Mouse (Mus musculus): ENCODE data around the gene Sema4b.

Sema4b gene

DNA sequence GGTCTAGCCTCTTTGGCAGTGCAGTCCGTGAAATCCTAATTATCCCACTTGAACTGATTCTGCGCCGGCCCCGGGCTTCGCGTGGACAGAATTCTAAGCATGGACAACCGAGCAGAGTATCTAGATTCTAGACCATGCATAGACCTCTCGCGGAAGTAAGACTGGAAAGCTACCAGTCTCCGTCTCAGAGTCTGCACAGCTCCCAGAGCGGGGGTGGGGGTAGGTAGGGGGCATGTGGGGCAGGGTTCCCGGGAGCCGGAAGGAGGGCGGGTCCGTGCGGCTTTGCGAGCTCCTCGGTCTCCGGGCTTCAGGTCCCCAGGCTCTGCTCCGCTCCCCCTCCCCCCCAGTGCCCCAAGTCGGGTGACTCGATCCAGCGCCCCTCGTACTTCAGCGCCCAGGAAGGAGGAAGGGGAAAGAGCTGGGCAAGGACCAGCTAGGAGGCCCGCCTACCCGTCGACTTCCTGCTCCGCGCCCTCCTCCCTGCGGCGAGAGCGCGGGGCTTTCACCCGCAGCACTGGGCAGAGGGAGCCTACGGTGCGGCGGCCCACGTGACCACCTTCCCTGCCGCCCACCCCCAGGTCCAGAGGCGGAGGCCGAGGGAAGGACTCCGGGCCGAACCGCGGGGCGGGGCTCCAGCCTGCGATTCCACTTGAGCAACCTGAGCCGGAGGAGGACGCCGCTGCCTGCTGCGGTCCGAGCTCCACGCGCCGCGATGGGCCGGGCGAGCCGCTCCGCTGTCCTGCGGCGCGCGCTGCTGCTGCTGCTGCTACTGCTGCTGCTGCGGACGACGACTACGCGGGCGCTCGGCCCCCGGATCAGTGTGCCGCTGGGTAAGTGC lies 11.5 kb downstream of the Sema4b start:
- peak; percentile 69 to 80 for DNase-seq (ENCODE audit: low spot score in 2 of 2)

DNA sequence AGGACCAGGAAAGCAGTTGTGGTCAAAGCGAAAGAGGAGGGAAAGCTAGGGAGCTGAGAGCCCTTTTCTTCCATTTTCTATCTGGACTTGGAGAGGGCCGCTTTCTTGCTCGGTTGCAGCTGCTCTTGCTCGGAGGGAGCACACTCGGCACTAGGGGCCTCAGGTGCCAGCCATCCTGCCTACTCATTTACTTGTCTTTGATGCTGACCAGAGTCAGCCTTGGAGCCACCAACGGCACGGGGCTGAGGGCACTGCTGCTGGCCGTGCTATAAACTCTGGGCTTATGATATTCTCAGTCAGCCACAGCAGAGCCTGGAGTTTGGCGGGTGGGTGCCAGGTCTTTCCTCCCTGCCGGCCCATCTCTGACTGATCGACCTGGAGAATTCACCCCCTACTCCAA lies 12.2 kb downstream of the Sema4b start:
- no peak for DNase-seq (ENCODE audit: low spot score in 2 of 2)

DNA sequence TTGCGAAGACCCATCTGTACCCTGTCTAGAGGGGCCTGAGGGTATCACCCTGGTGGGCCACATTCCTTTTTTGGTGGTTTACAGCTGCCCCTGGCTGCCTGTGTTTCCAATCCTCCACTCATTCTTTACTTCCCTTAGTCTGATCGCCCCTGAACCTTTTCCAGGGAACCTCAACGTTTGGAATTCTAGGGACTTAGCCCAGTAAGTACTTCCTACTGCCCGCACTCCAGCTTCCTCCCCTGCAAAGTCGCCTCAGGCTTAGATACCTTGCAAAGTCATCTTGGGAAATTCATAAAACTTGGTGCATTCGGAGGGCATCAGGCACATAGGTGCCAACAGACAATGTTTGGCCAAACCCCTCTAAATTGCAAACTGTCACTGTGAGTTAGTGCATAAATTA lies 12.6 kb downstream of the Sema4b start:
- DNase-seq (ENCODE audit: low spot score in 2 of 2): no peak

DNA sequence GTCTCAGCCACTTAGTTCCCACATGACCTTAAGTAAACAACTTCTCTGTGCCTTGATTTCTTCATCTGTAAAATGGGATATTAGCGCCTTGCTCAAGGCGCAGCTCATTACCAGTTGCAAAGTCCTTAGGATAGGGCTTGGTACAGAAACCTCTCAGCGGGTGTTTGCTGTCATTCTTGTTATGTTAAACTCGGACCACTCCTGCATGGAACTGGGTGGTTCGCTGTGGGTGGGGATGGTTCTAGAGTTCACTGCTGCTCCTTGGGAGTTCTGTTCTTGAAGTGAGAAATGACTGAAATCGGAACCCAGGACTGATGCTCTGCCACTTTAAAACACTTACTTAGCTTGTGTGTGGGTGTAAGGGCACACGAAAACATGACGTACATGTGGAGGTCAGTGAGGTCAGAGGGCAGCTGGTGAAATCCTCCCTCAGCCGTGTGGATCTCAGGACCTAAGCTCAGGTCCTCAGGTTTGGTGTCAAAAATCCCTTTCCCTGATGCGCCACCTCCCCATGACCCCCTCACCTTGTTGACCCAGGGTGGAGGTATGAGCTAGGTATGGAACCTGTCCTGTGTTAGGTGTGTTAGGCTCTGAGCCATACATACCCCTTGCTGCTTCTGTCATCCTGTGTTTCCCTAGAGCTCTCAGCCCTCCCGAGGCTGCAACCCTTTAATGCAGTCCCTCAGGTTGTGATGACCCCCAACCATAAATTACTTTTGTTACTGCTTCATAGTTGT lies 13.4 kb downstream of the Sema4b start:
- DNase-seq (ENCODE audit: low spot score in 2 of 2): no peak

- no peak for DNase-seq (ENCODE audit: low spot score in 2 of 2)
Observed at GRCm38 (mm10) chr7:80200588-80200945, 13.9 kb downstream of the Sema4b start.

DNA sequence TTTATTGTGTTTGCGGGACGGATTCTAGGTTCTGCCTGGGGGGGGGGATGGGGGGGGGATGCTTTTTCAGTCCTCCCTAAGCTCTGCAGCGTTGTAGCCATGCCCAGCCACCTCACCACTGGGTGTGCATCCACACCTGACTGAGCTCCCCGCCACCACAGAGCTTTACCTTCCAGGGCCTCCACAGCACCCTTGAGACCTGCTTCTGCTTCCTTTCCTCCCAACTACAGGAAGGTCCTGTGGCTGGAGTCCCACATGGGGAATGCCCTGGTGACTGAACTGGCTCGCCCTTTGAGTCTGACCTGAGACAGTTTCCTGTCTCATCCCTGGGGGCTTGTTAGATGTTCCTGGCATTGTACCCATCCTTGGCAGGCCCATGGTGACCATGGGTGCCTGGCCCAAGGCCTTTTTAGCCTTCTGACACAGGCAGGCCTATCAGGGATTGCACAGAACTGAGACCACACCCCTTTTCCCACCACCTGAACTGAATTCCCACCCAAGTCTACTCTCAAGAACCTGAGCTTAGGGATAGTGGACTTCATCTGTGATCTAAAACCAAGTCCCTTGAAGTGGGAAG lies 14.4 kb downstream of the Sema4b start:
- no peak for DNase-seq (ENCODE audit: low spot score in 2 of 2)

DNA sequence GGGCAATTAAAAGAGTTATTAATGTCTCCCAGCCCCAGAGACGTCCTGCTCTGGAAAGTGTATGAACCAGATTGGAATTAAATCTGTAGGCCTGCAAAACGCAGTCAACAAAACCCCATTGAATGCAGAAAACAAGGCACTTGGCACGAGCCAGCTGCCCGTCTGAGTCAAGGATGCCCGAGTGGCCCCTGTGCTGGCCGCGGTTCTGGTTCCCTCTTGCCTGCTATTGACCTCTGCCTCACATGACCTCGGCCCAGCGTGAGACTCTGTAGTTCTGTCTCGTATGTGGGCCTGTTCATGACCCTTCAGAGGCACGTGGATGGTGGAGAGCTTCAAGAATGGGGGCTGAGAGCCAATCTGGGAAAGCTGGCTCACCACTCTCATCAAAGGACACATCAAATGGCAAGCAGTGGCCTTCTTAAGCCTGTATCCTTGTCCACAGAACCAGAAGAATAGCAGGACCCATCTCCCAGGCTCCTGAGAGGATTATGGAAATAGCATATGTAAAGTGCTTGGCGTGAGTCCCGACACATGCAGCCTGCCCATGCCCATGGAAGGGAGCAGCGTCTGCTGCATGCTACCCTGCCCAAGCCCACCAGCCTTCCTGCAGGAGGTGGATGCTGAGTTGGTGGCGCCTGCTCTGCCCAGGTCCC lies 15.4 kb downstream of the Sema4b start:
- DNase-seq (ENCODE audit: low spot score in 2 of 2): no peak

GRCm38 (mm10) chr7:80202961-80203360 lies 16.3 kb downstream of the Sema4b start:
- DNase-seq (ENCODE audit: low spot score in 2 of 2): no peak

DNA sequence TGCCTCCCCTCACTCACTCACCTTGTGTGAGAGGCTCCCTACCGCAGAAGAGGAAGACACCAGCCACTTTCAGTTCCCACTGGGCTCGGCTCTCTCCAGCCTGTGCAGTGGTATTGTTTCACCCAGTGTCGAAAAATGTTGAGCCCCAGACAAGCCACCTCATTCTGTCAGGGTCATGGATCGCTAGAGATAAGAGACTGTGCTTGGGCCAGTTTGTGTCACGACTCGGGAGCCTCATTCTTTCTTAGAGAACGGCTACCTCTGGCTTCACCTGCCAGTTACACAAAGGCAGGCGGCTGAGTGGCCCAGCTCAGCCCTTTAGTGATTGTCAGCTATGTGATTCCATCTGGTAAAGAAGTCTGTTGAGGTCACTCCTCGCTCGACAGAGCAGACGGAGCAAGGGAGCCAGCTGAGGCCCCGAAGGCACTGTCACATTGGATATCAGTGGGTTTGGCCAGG lies 17.0 kb downstream of the Sema4b start:
- no peak for DNase-seq (ENCODE audit: low spot score in 2 of 2)

DNA sequence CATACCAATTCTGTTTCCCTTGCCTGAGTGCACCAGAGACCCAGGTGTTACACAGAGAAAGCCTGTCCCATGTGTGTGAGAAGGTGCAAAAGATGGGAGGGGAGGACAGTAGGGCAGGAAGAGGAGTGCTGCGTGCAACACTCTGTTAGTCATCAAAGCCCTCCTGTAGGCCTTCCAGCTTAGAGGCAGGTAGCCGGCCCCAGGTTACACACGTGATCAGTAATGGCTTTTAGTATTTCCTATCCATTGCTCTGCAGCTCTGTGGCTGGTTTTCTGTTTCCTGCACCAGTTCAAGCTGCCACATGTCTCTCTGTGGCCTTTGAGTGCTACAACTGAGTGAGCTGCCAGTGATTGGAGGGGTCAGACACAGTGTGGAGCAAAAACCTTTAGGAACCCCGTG lies 17.7 kb downstream of the Sema4b start:
- DNase-seq (ENCODE audit: low spot score in 2 of 2): no peak

- no peak for DNase-seq (ENCODE audit: low spot score in 2 of 2)
Observed at GRCm38 (mm10) chr7:80204961-80205360, 18.3 kb downstream of the Sema4b start.

GRCm38 (mm10) chr7:80205705-80206589 lies 19.3 kb downstream of the Sema4b start:
- DNase-seq (ENCODE audit: low spot score in 2 of 2): no peak

- DNase-seq (ENCODE audit: low spot score in 2 of 2): no peak
Observed at GRCm38 (mm10) chr7:80207314-80207731, 20.7 kb downstream of the Sema4b start.

- no peak for DNase-seq (ENCODE audit: low spot score in 2 of 2)
Observed at GRCm38 (mm10) chr7:80208026-80208642, 21.5 kb downstream of the Sema4b start.

DNA sequence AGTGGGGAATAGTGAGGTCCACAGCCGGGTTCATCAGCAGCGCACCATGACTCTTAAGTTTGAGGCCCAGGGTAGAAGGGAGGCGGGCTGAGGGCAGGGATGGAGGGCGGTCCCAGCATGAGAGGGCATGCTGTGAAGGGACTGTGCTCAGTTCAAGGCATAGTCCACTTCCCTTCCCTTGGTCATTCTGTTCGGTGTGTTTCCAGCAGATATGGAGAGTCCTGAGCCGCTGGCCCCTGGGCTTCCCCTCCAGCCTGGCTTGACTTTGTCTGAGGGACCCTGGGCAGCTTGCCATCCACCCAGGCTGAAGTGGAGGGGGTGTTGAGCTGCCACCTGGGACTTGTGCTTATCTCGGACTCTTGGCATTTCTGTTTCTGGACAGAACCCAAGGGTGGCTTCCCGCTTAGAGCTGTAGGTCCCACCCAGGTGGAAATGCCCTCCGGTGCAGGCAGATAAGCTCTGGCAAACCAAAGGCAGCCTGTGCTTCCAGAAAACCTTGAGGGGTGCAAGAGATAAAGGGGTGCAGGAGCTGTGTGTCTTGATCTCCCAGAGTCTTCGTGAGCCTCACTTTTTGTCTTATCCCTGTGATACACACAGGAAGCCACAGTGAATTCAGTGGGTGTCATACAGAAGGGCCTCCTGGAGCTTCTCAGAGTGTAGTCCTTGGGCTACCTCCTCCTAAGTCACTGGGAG lies 22.2 kb downstream of the Sema4b start:
- DNase-seq (ENCODE audit: low spot score in 2 of 2): no peak

DNA sequence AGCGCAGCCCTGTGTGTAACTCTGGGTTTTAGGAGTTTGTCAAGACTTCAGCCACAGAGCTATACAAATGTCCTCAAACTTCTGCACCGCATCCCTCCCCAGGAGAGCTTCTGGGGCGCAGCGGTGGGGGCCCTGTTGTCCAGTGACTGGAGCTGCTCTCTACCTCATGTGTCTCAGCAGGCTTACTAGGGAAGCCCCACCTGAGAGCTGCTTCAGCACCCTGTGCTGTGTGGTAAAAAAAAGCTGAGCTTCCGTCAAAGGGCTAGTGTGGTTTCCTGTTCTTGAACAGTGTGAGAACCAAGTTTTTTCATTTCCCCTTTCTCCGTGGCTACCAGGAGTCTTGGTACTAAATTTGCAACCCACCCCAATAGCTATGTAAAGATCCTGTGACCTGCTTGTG lies 23.0 kb downstream of the Sema4b start:
- DNase-seq (ENCODE audit: low spot score in 2 of 2): no peak

DNA sequence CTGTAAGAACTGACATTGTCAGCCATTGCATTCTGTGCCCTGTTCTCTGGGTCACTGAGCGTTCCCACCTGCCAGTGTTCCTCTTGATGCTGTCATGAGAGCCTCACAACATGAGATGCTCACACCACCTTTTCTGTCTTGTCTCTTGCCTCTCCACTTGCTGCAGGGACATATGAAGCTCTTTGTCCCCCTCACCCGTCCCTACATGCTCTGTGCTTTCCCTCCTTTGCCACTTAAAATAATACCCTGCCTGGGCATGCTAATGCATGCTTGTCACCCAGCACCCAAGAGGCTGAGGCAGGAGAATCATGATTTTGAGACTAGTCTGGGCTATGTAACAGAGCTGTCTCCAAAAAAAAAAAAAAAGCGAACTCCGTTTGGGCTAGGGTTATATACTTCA lies 24.3 kb downstream of the Sema4b start:
- DNase-seq (ENCODE audit: low spot score in 2 of 2): no peak

DNA sequence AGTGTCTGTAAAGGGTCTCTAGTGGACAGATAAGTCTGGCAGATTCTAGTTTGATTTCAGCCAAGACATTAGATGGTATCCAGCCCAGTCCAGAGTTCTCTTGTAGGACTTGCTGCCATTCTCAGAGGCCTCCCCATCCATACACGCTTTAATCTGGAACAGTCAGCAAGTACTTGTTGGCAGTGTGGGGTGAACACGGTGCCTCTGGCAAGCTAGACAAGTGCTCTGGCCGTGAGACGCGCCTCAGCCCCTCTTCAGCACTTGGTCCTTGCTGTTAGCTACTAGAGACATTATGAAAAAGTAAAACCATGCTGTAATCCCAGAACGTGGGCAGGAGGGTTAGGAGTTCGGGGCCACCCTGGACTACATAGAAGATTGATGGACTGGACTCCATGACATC lies 27.0 kb downstream of the Sema4b start:
- DNase-seq (ENCODE audit: low spot score in 2 of 2): no peak

- DNase-seq (ENCODE audit: low spot score in 2 of 2): no peak
Observed at GRCm38 (mm10) chr7:80214459-80214858, 27.8 kb downstream of the Sema4b start.

DNA sequence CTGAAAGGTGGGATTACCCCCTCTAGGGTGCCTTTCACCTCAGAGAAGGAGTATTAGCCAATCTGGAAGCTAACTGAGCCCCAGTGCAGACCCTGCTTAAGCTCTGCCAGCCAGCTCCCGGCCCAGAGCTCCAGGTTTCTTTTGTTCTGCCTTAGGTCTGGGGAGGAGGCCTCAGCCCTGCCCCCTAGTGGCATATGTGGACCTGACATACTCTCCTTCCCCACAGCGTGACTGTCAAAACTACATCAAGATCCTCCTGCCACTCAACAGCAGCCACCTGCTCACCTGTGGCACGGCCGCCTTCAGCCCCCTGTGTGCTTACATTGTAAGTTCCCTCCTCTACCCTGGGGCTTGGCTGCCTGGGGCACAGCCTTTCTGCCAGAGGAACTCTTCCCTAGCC lies 28.8 kb downstream of the Sema4b start:
- peak in 1 of 2 experiments; percentile 70 for DNase-seq (ENCODE audit: low spot score in 2 of 2)
